Mouse (Mus musculus) limb, embryonic 12.5 days (tissue): ENCODE data around the gene Lin37. TPM values are rescaled to one million over a fixed set of nuclear protein-coding genes. Genes with fewer than 3 reads are reported as not detected.
A peak's percentile ranks its signal among the peaks of the same experiment; 100 is the strongest.

Experiments used
- ATAC-seq: fragments of 200-750 bp; cut with Nextera tagmentation; 2 replicates; pipeline ENCODE4 v1.8.0; 2017; ENCODE audit warnings: low read depth, moderate TSS enrichment; ENCODE audit not compliant: insufficient number of reproducible peaks, insufficient read depth, low FRiP score, low TSS enrichment
- H3K27ac ChIP-seq: fragments of 300-500 bp; sonication (generic); 2 replicates; pipeline ENCODE4 v1.5.1; 2016; ENCODE audit warnings: mild to moderate bottlenecking, moderate library complexity
- H3K27me3 ChIP-seq: fragments of 300-500 bp; sonication (generic); 2 replicates; pipeline ENCODE4 v1.6.1; 2016; ENCODE audit warnings: mild to moderate bottlenecking, moderate library complexity
- H3K36me3 ChIP-seq: fragments of 300-500 bp; sonication (generic); 2 replicates; pipeline ENCODE4 v1.6.1; 2016; ENCODE audit warnings: mild to moderate bottlenecking, moderate library complexity
- H3K4me1 ChIP-seq: fragments of 300-500 bp; sonication (generic); replicated peaks from 2 replicates; pipeline ENCODE4 v1.6.1; 2016
- H3K4me2 ChIP-seq: fragments of 300-500 bp; sonication (generic); 2 replicates; pipeline ENCODE4 v1.6.1; 2016; ENCODE audit warnings: mild to moderate bottlenecking, moderate library complexity
- H3K4me3 ChIP-seq: fragments of 300-500 bp; sonication (generic); replicated peaks from 2 replicates; pipeline ENCODE4 v1.5.1; 2016; ENCODE audit warnings: mild to moderate bottlenecking
- H3K9ac ChIP-seq: fragments of 300-500 bp; sonication (generic); replicated peaks from 2 replicates; pipeline ENCODE4 v1.6.1; 2016; ENCODE audit warnings: mild to moderate bottlenecking, moderate library complexity
- H3K9me3 ChIP-seq: fragments of 300-500 bp; sonication (generic); 2 replicates; pipeline ENCODE4 v1.6.1; 2016; ENCODE audit warnings: mild to moderate bottlenecking, moderate library complexity
- WGBS: fragments of 180-500 bp; shearing (Covaris S2); methylation state at CpG from one replicate; pipeline ENCODE4 v1.1.7; 2016; 5-methylcytosine and 5-hydroxymethylcytosine counted together
- polyA plus RNA-seq: library from polyadenylated mRNA; unstranded; fragments of >200 nt; fragmentation: Nextera tagmentation; extraction: Ambion mirVana; gene quantifications from 2 replicates; pipeline ENCODE4 v1.2.1, GENCODE M21; 2016

Gene Lin37
- polyA plus RNA-seq = 45.4 and 51.5 TPM in 2 replicates

GRCm38 (mm10) chr7:30559443-30559954 lies at the start of gene Lin37:
TSS of gene Lin37 (minus strand) at chr7:30559838.
- Histone ChIP-seq H3K9ac (peak within 1 kb of the TSS; percentile 67), H3K36me3 (peaks cover 33% of the 10 kb centered on the region), H3K4me1 (peaks cover 27% of the 10 kb centered on the region), H3K27me3 (no peaks in the 10 kb centered on the region), H3K27ac (peak within 1 kb of the TSS; percentile 14; the same call in 1 of the 2 replicates), H3K4me2 (peak within 1 kb of the TSS; percentile 93), H3K9me3 (no peaks in the 10 kb centered on the region), H3K4me3 (peak within 1 kb of the TSS; percentile 64)
- peak; percentile 77 for ATAC-seq
- under 1% methylated on average over 20 of the region's 20 CpGs for WGBS

- H3K4me3 ChIP-seq = no peak overlapping the region
- WGBS = 51% methylated on average over 16 of the region's 16 CpGs
- H3K9me3 ChIP-seq = no peaks in the 10 kb centered on the region
- H3K4me1 ChIP-seq = no peaks in the 10 kb centered on the region
- no peaks in the 10 kb centered on the region for H3K36me3 ChIP-seq
- no peak overlapping the region for H3K9ac ChIP-seq
- H3K27me3 ChIP-seq = peaks cover 4% of the 10 kb centered on the region; the same call in 1 of the 2 replicates
- ATAC-seq = no peak
- H3K4me2 ChIP-seq = no peak overlapping the region
- H3K27ac ChIP-seq = no peak overlapping the region
These were observed 48.8 kb upstream of the Lin37 start for GRCm38 (mm10) chr7:30608476-30608875.

GRCm38 (mm10) chr7:30607706-30608309 lies 48.2 kb upstream of the Lin37 start:
- peaks cover 4% of the 10 kb centered on the region; the same call in 1 of the 2 replicates for H3K27me3 ChIP-seq
- H3K9ac ChIP-seq = no peak overlapping the region
- ATAC-seq = no peak
- H3K9me3 ChIP-seq = no peaks in the 10 kb centered on the region
- no peak overlapping the region for H3K4me2 ChIP-seq
- H3K4me1 ChIP-seq = no peaks in the 10 kb centered on the region
- no peaks in the 10 kb centered on the region for H3K36me3 ChIP-seq
- no peak overlapping the region for H3K4me3 ChIP-seq
- 30% methylated on average over 8 of the region's 8 CpGs for WGBS
- H3K27ac ChIP-seq = no peak overlapping the region

- Histone ChIP-seq H3K9me3 (0 out of 2 replicates have a peak, but pooled peaks cover 4% of the 10 kb centered on the region), H3K4me2 (no peak overlapping the region), H3K27me3 (peaks cover 4% of the 10 kb centered on the region; the same call in 1 of the 2 replicates), H3K36me3 (no peaks in the 10 kb centered on the region), H3K9ac (no peak overlapping the region), H3K27ac (no peak overlapping the region), H3K4me3 (no peak overlapping the region), H3K4me1 (no peaks in the 10 kb centered on the region)
- no peak for ATAC-seq
- 83% methylated on average over 8 of the region's 8 CpGs for WGBS
These were observed 45.3 kb upstream of the Lin37 start for GRCm38 (mm10) chr7:30604944-30605343.

GRCm38 (mm10) chr7:30604424-30604823 lies 44.8 kb upstream of the Lin37 start:
- 0 out of 2 replicates have a peak, but pooled peaks cover 4% of the 10 kb centered on the region for H3K9me3 ChIP-seq
- no peak overlapping the region for H3K4me2 ChIP-seq
- no peak overlapping the region for H3K27ac ChIP-seq
- 53% methylated on average over 8 of the region's 8 CpGs for WGBS
- H3K4me3 ChIP-seq = no peak overlapping the region
- H3K27me3 ChIP-seq = peaks cover 4% of the 10 kb centered on the region; the same call in 1 of the 2 replicates
- no peak overlapping the region for H3K9ac ChIP-seq
- no peaks in the 10 kb centered on the region for H3K4me1 ChIP-seq
- ATAC-seq = no peak
- no peaks in the 10 kb centered on the region for H3K36me3 ChIP-seq

- Histone ChIP-seq H3K27ac (no peak overlapping the region), H3K9ac (no peak overlapping the region), H3K4me3 (no peak overlapping the region), H3K27me3 (no peaks in the 10 kb centered on the region), H3K36me3 (no peaks in the 10 kb centered on the region), H3K4me2 (no peak overlapping the region), H3K4me1 (no peaks in the 10 kb centered on the region), H3K9me3 (0 out of 2 replicates have a peak, but pooled peaks cover 4% of the 10 kb centered on the region)
- 28% methylated on average over 3 of the region's 3 CpGs for WGBS
- ATAC-seq = no peak
These were observed 42.9 kb upstream of the Lin37 start for GRCm38 (mm10) chr7:30602583-30602982.

- Histone ChIP-seq H3K4me1 (no peaks in the 10 kb centered on the region), H3K9ac (no peak overlapping the region), H3K27me3 (no peaks in the 10 kb centered on the region), H3K9me3 (0 out of 2 replicates have a peak, but pooled peaks cover 4% of the 10 kb centered on the region), H3K36me3 (no peaks in the 10 kb centered on the region), H3K4me2 (no peak overlapping the region), H3K4me3 (no peak overlapping the region), H3K27ac (no peak overlapping the region)
- WGBS = 69% methylated on average over 7 of the region's 7 CpGs
- ATAC-seq = no peak
These were observed 41.0 kb upstream of the Lin37 start for GRCm38 (mm10) chr7:30600651-30601050.

GRCm38 (mm10) chr7:30599933-30600353 lies 40.3 kb upstream of the Lin37 start:
- no peaks in the 10 kb centered on the region for H3K36me3 ChIP-seq
- ATAC-seq = peak; percentile 92
- WGBS = 3% methylated on average over 16 of the region's 16 CpGs
- no peak overlapping the region for H3K4me3 ChIP-seq
- 0 out of 2 replicates have a peak, but pooled peaks cover 4% of the 10 kb centered on the region for H3K9me3 ChIP-seq
- H3K9ac ChIP-seq = no peak overlapping the region
- H3K27me3 ChIP-seq = peaks cover 3% of the 10 kb centered on the region
- H3K27ac ChIP-seq = no peak overlapping the region
- no peak overlapping the region for H3K4me2 ChIP-seq
- H3K4me1 ChIP-seq = no peaks in the 10 kb centered on the region

- Histone ChIP-seq H3K9me3 (0 out of 2 replicates have a peak, but pooled peaks cover 4% of the 10 kb centered on the region), H3K4me3 (no peak within 1 kb of the TSS), H3K4me2 (no peak within 1 kb of the TSS), H3K27ac (no peak within 1 kb of the TSS), H3K36me3 (no peaks in the 10 kb centered on the region), H3K4me1 (no peaks in the 10 kb centered on the region), H3K9ac (no peak within 1 kb of the TSS), H3K27me3 (peaks cover 5% of the 10 kb centered on the region)
- WGBS = 92% methylated on average over 12 of the region's 12 CpGs
- ATAC-seq = no peak
These were observed 39.1 kb upstream of the Lin37 start, which contains the start of gene Zbtb32 for GRCm38 (mm10) chr7:30598786-30599185. TSS of gene Zbtb32 (minus strand) at chr7:30598909.

- no peaks in the 10 kb centered on the region for H3K36me3 ChIP-seq
- WGBS = 77% methylated on average over 5 of the region's 5 CpGs
- H3K9ac ChIP-seq = no peak overlapping the region
- peaks cover 5% of the 10 kb centered on the region for H3K27me3 ChIP-seq
- no peak overlapping the region for H3K4me2 ChIP-seq
- 0 out of 2 replicates have a peak, but pooled peaks cover 2% of the 10 kb centered on the region for H3K9me3 ChIP-seq
- H3K4me3 ChIP-seq = no peak overlapping the region
- no peaks in the 10 kb centered on the region for H3K4me1 ChIP-seq
- H3K27ac ChIP-seq = no peak overlapping the region
- ATAC-seq = no peak
These were observed 37.2 kb upstream of the Lin37 start for GRCm38 (mm10) chr7:30596811-30597210.

- Histone ChIP-seq H3K27me3 (peaks cover 5% of the 10 kb centered on the region), H3K36me3 (no peaks in the 10 kb centered on the region), H3K4me2 (no peak overlapping the region), H3K4me1 (no peaks in the 10 kb centered on the region), H3K27ac (no peak overlapping the region), H3K9ac (no peak overlapping the region), H3K9me3 (no peaks in the 10 kb centered on the region), H3K4me3 (no peak overlapping the region)
- WGBS = 80% methylated on average over 5 of the region's 5 CpGs
- ATAC-seq = no peak
These were observed 36.5 kb upstream of the Lin37 start for GRCm38 (mm10) chr7:30596093-30596492.
